Mouse (Mus musculus): ENCODE results near the gene Gm10447.

Gene Gm10447

GRCm38 (mm10) chr11:53478383-53479170 is 21.7 kb upstream of the Gm10447 start:
- DNase-seq (ENCODE audit: low spot score in 2 of 2) = no peak

GRCm38 (mm10) chr11:53477833-53478232 is 20.9 kb upstream of the Gm10447 start:
- no peak for DNase-seq (ENCODE audit: low spot score in 2 of 2)

DNA sequence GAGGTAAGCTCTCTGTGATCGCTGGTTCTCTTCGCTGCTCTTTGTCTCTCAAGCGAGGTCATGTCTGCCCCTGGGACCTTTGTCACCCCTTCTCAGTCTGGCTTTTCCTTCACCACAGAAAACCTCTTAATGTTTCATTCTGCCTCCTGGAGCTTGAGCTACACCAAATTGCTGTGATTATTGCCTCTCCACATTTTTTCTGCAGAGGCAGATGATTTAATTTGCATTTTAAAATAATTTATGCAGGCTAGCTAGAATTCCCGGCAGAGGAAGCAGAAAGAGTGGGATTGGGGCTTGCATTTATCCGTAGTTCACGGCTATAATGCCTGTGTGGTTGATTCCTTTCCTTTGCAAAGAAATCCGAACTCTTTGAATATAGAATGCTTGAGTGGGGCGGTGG is 18.7 kb upstream of the Gm10447 start:
- DNase-seq (ENCODE audit: low spot score in 2 of 2) = no peak

DNA sequence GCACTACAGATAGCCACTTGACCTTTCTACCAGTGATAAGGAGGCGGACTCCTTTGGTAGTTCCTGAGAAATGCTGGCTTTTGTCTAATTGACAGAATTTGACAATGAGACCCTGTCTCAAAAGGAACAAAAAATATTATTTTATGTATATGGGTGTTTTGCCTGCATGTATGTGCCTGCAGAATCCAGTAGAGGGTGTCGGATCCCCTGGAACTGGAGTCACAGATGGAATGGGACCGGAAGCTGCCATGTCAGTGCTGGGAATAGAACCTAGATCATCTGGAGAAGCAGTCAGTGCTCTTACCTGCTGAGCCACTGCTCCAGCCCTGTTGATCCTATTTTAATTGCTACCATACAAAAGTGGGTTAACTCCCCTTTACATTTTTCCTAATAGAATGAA is 15.8 kb upstream of the Gm10447 start:
- no peak for DNase-seq (ENCODE audit: low spot score in 2 of 2)

- DNase-seq (ENCODE audit: low spot score in 2 of 2) = peak; percentile 86 to 92
These were observed 13.2 kb upstream of the Gm10447 start, which contains the start of gene Gm9837 for GRCm38 (mm10) chr11:53469968-53470695. Gene Gm9837 (minus strand): TSS chr11:53470479.

GRCm38 (mm10) chr11:53469294-53469967 is 12.5 kb upstream of the Gm10447 start:
- DNase-seq (ENCODE audit: low spot score in 2 of 2) = peak in 1 of 2 experiments; percentile 61

- peak; percentile 74 to 78 for DNase-seq (ENCODE audit: low spot score in 2 of 2)
These were observed 9.5 kb upstream of the Gm10447 start for GRCm38 (mm10) chr11:53466231-53466971.

DNA sequence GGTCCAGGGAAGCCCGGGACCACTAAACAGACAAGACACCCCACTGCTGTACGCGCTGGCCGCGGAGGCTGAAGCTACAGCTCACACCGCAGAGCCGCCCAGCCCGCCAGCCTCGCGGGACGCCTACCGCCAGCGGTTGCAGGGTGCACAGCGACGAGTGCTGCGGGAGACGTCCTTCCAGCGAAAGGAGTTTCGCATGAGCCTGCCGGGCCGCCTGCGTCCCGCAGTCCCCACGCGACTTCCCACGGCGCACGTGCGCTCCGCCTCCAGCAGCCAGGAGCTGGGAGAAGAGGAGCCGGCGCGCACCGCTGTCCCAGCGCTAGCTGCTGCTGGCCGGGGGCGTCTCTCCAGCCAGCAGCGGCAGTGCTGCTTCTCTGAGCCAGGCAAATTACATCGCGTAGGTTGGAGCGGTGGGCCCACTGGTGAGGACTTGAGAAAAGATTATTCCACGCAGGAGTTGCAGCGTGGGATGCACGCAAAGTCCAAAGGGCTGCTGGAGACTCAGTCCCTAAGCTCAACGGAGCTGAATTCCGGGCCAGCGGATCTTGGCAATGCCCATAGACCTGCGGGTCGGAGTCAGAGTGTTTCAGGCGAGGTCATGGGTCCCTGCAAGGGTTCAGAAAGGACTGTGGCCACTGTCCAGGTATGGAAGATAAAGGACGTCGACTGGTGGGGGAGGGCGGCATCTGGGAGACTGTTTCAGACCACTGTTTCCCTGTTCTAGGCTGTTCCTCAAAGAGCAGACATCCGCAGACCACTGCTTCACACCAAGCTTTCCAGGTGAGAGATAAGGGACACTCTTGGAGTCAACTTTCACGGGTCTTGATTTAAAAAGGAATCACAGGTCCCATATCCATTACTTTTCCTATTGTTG is 6.9 kb upstream of the Gm10447 start:
- no peak for DNase-seq (ENCODE audit: low spot score in 2 of 2)

DNA sequence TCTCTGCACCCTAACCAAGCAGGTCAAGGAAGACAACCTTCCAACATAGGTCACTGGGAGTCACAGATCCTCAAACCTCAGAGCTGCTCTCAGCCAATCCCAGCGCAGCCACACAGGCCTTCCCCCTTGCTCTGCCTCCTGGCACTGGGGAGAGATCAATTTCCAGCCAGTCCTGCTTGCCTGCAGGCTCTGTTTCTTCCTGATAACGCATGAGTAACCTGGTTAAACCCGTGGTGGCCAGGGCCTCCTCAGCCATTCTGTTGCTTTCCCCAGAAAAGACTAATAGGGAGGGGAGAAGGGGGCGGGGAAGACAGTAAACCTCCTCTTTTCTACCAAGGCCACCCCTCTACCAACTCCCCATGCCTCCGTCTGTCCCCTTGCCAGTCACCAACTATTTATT is 4.8 kb upstream of the Gm10447 start:
- DNase-seq (ENCODE audit: low spot score in 2 of 2) = no peak

- no peak for DNase-seq (ENCODE audit: low spot score in 2 of 2)
These were observed 3.3 kb upstream of the Gm10447 start for GRCm38 (mm10) chr11:53460192-53460591.

DNA sequence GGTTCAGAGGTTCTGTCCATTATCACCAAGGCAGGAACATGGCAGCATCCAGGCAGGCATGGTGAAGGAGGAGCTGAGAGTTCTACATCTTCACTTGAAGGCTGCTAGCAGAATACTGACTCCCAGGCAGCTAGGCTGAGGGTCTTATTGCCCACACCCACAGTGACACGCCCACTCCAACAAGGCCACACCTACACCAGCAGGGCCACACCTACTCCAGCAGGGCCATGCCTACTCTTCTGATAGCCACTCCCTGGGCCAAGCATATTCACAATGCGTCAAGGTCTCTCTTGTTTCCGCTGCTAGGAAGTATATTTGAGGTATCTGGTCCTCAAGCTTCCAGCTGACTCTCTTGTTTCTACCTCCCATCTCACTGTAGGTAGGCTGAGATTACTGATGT is 2.1 kb upstream of the Gm10447 start:
- DNase-seq (ENCODE audit: low spot score in 2 of 2) = no peak

DNA sequence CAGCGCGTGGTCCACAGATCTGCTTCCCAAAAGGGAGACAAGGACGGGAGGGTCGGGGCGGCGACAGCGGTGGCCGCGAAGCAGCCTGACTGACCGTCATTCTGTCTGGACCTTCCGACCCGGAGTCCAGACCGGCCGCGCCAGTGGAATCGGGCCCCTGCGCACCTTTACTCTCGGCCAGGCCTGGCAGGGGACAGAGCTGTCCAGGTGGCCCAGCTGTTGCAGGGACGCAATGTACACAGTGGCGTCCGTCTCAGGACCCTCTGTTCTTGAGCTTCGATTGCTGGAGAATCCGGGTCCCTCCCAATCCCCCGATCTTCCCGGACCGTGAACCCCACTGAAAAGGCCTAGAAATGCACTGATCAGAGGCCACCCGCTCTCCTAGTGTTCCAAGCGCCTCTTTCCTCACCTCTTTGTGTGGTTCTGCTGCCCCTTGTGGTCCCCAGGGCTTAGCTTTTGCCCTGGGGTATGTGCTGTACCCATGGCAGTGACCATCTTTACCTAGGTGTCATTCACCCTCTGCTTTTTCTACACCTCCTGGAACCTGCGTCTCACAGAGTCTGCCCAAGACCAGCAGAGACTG is 553 bp upstream of the Gm10447 start:
- DNase-seq (ENCODE audit: low spot score in 2 of 2) = no peak

DNA sequence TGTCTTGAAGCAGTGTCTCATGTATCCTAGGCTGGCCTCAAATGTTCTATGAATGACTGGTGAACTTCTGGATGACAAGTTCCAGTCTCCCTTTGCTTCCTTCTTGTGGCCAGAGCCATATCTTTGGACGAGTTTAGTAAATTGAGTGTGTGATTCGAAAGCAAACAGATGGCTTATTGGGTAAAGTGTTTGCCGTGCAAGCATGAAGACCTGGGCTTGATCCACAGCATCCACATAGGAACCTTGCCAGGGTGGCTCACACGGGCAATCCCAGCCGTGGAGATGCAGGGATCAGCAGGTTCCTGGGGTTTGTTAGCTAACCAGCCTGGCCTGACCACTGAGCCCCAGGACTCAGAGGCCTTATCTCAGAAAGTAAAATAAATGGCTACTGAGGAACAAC is 3.9 kb downstream of the Gm10447 start:
- DNase-seq (ENCODE audit: low spot score in 2 of 2) = no peak

DNA sequence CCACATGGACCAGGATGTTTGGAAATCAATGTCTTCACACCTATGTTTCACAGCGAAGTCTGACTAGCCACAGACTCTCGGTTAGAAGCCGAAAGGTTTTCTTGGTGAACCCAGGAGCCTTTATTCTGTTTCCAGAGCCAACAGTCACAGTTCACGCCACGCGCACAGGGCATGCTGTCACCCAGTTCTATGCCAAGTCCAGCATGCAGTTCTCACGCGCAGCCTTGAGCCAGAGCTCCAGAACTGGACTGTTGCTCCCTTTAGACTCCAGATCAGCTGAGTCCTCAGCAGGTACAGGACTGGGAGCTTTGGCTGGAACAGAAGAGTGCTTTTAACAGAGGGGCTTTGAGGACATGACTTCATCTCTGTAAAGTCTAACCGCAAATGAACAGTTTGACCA is 4.5 kb downstream of the Gm10447 start:
- DNase-seq (ENCODE audit: low spot score in 2 of 2) = no peak

DNA sequence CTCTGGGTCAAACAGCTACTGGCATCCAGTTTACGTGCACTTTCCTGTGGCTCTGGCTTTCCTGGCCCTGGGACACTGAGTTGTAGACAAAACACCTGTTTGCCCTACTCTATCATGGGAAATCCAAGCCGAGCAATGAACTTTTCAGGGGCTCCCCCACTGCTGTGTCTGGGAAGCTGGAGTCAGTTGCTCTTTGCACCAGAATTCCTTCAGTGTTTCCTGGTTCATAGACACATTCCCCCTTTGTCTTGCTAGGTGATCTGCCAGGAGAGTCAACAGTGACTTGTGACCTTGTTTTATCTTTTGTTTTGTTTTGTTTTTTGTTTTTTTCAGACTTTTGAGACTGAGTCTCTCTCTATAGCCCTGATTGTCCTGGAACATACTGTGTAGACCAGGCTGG is 5.5 kb downstream of the Gm10447 start:
- no peak for DNase-seq (ENCODE audit: low spot score in 2 of 2)

- no peak for DNase-seq (ENCODE audit: low spot score in 2 of 2)
These were observed 6.7 kb downstream of the Gm10447 start for GRCm38 (mm10) chr11:53450070-53450705.

DNA sequence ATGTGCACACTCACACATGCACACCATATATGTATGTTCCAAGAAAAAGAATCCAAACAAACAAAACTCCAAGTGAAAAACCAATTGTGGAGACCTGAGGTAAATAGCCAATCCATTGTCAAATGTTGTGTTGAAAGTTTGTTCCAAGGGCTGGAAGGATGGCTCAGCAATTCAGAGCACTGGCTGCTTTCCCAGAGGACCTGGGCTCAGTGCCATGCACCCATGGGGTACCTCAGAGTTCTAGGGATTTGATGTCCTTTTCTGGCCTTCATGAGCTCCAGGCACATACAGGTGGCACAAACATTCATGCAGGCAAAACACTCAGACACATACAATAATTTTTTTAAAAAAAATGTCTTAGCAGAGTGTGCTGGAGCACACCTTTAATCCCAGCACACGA is 8.4 kb downstream of the Gm10447 start:
- DNase-seq (ENCODE audit: low spot score in 2 of 2) = no peak

GRCm38 (mm10) chr11:53447996-53448395 is 8.9 kb downstream of the Gm10447 start:
- no peak for DNase-seq (ENCODE audit: low spot score in 2 of 2)

GRCm38 (mm10) chr11:53446183-53446582 is 10.7 kb downstream of the Gm10447 start:
- DNase-seq (ENCODE audit: low spot score in 2 of 2) = no peak

DNA sequence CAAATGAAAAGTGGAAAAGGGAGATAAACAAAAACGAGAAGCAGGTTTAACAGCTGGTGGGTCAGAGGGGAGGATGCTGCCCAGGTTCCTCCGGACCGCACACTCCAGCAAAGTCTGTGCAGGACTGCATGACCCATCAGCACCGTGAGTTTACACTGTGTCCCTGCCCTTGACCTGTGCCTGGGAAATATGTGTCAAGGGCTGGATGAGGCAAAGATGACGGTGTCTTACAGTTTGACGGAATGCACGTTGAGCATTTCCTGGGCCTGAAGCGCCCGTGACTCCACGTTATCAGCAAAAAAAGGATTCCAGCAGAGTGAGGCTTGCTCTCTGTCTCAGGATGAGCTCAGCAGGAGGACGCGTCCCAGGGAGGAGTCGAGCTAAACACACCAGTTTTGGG is 11.3 kb downstream of the Gm10447 start:
- DNase-seq (ENCODE audit: low spot score in 2 of 2) = no peak
